Mouse (Mus musculus) forebrain, postnatal 0 days (tissue): Measurements from ENCODE around the gene Gm8857. TPM values are rescaled to one million over a fixed set of nuclear protein-coding genes. Genes with fewer than 3 reads are reported as not detected.
"Not testable (repeated sequence)": the region's sequence is repeated elsewhere in the genome, so short reads cannot be mapped to it uniquely, and the experiment has no call there.

ENCODE experiments used
- ATAC-seq: fragments of 200-750 bp; cut with Nextera tagmentation; 2 replicates; pipeline ENCODE4 v1.8.0; 2017; ENCODE audit warnings: mild to moderate bottlenecking, moderate library complexity
- DNase-seq: peaks from one replicate; pipeline ENCODE4 v3.0.0-alpha.2; 2015
- H3K27ac ChIP-seq: fragments of 300-500 bp; sonication (generic); 2 replicates; pipeline ENCODE4 v1.5.1; 2014; ENCODE audit warnings: low read depth, mild to moderate bottlenecking, antibody characterized with exemption, low read length, moderate library complexity, mixed read lengths
- H3K27me3 ChIP-seq: fragments of 300-500 bp; sonication (generic); 2 replicates; pipeline ENCODE4 v1.6.1; 2014; ENCODE audit warnings: mild to moderate bottlenecking, low read length, mixed read lengths; ENCODE audit not compliant: insufficient read depth
- H3K36me3 ChIP-seq: fragments of 300-500 bp; sonication (generic); 2 replicates; pipeline ENCODE4 v1.6.1; 2014; ENCODE audit warnings: mild to moderate bottlenecking, moderate library complexity; ENCODE audit not compliant: insufficient read depth
- H3K4me1 ChIP-seq: fragments of 300-500 bp; sonication (generic); 2 replicates; pipeline ENCODE4 v1.6.1; 2014; ENCODE audit warnings: antibody characterized with exemption; ENCODE audit not compliant: insufficient read depth
- H3K4me2 ChIP-seq: fragments of 300-500 bp; sonication (generic); 2 replicates; pipeline ENCODE4 v1.6.1; 2014; ENCODE audit warnings: low read depth, mild to moderate bottlenecking, moderate library complexity
- H3K4me3 ChIP-seq: fragments of 300-500 bp; sonication (generic); 2 replicates; pipeline ENCODE4 v1.5.1; 2014; ENCODE audit warnings: low read depth, low read length, mixed read lengths
- H3K9ac ChIP-seq: fragments of 300-500 bp; sonication (generic); 2 replicates; pipeline ENCODE4 v1.6.1; 2014; ENCODE audit warnings: mild to moderate bottlenecking
- H3K9me3 ChIP-seq: fragments of 300-500 bp; sonication (generic); 2 replicates; pipeline ENCODE4 v1.6.1; 2016; ENCODE audit warnings: low read length
- WGBS: fragments of 180-500 bp; shearing (Covaris S2); extraction: QIAGEN DNeasy Blood & Tissue Kit; methylation state at CpG from one replicate; pipeline ENCODE4 v1.1.7; 2014; 5-methylcytosine and 5-hydroxymethylcytosine counted together
- polyA plus RNA-seq: library from polyadenylated mRNA; unstranded; fragments of >200 nt; fragmentation: Nextera tagmentation; extraction: Ambion mirVana; gene quantifications from 2 replicates; pipeline ENCODE4 v1.2.1, GENCODE M21; 2015
- total RNA-seq: library from RNA; depleted of rRNA; stranded (reverse); fragments of >200 nt; gene quantifications from 2 replicates; pipeline ENCODE4 v1.2.3, GENCODE M21; 2014; rRNA removed

Gm8857 gene
- total RNA-seq (not detected in 2 replicates), polyA plus RNA-seq (not detected in 2 replicates)

DNA sequence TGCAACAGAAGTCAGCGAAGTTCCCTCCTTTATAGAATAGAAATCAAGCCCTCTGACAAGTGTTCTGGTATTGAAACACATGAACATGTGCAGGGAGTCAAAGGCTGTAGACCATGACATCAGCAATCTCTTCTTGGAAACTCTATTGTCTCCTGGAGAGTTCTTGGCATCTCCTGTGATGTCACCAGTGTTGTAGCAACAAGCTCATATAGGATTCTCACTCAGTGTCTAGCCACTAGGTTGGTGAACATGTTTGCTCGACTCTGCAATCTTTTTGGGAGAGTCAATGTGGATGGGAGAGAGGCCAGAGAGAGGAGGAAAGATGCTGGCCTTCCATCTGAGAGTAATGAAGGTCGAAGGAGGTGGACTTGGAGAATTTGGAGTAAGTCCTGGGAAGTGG is at the start of gene Gm8857, which contains the start of gene Gm8871:
Gene Gm8857, plus strand, starts transcription at position 303 of the 400 bp plus-strand sequence.
Gene Gm8871, plus strand, starts transcription at position 301 of the 400 bp plus-strand sequence.
- ATAC-seq, H3K9me3 ChIP-seq: not testable (repeated sequence)
- 39% methylated on average over 1 of the region's 3 CpGs for WGBS

DNA sequence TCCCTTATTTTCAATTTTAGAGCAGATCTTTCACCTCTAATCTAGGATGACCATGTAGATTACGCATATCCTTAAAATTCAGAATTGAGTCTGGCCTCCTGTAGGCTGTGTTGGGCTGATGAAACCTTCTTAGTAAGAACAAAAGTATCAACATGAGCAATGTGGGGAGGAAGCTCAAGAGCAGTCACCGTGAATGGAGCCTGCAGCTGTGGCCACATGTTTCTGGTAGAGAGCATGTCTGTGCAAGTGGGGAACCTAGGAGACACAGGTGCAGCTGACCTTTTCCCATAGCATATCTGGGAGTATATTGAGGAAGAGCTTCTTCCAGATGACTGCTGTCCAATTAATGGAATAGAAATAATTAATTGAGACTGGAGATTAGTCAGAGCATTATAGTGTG is 5.9 kb downstream of the Gm8857 start:
- H3K27ac ChIP-seq, H3K4me1 ChIP-seq, H3K9me3 ChIP-seq, ATAC-seq, H3K27me3 ChIP-seq, H3K4me2 ChIP-seq, H3K36me3 ChIP-seq, H3K4me3 ChIP-seq, DNase-seq, H3K9ac ChIP-seq: not testable (repeated sequence)
- 85% methylated on average over 1 of the region's 2 CpGs for WGBS

More for the DNA sequence above, at the start of gene Gm8857, which contains the start of gene Gm8871:
- H3K4me2 ChIP-seq, H3K9ac ChIP-seq, H3K4me1 ChIP-seq, DNase-seq, H3K36me3 ChIP-seq, H3K4me3 ChIP-seq, H3K27me3 ChIP-seq, H3K27ac ChIP-seq: not testable (repeated sequence)

DNA sequence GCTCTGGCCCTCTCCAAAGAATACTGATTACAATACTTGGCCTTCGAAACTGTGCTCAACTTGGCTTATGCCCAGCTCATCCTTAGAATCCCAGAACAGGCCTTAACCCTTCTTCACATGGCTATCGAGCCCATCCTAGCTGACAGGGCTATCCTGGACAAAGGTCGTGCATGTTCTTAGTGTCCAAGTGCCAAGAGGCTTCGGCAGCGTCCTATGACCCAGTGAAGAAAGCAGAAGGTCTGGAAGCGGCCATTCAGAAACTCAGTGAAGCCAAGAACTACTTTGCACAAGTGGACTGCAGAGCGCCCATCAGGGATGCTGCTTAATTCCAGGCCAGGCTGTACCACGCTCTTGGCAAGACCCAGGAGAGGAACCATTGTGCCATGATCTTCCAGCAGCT is 10.4 kb downstream of the Gm8857 start:
- H3K36me3 ChIP-seq, ATAC-seq, H3K9ac ChIP-seq, H3K27ac ChIP-seq, H3K27me3 ChIP-seq, H3K4me3 ChIP-seq, H3K4me1 ChIP-seq, H3K9me3 ChIP-seq, DNase-seq, H3K4me2 ChIP-seq: not testable (repeated sequence)
- 90% methylated on average over 5 of the region's 8 CpGs for WGBS

Other genes starting within 250 kb of the Gm8857 start
- not detected in 2 replicates for gene Gm8871, start within 50 bp of the Gm8857 start, total RNA-seq
- gene Gm8871, start within 50 bp of the Gm8857 start, polyA plus RNA-seq = not detected in 2 replicates
- not detected in 2 replicates for gene Gm8879, start 179.8 kb downstream of the Gm8857 start, total RNA-seq
- gene Gm8879, start 179.8 kb downstream of the Gm8857 start, polyA plus RNA-seq = not detected in 2 replicates
- not detected in 2 replicates for gene Gm5861, start 235.3 kb downstream of the Gm8857 start, total RNA-seq
- gene Gm5861, start 235.3 kb downstream of the Gm8857 start, polyA plus RNA-seq = not detected in 2 replicates